Mouse (Mus musculus) kidney, postnatal 0 days (tissue): ENCODE measurements around the gene Rab4b. TPM values are rescaled to one million over a fixed set of nuclear protein-coding genes. Genes with fewer than 3 reads are reported as not detected.

Source experiments
- ATAC-seq: fragments of 200-750 bp; cut with Nextera tagmentation; replicated peaks from 2 replicates; pipeline ENCODE4 v1.8.0; 2017; ENCODE audit warnings: low read depth, moderate number of reproducible peaks, moderate TSS enrichment, moderate library complexity; ENCODE audit not compliant: low FRiP score
- DNase-seq: peaks from one replicate; pipeline ENCODE4 v3.0.0-alpha.2; 2016; ENCODE audit warnings: low spot score
- H3K27ac ChIP-seq: fragments of 300-500 bp; sonication (generic); 2 replicates; pipeline ENCODE4 v1.5.1; 2014; ENCODE audit warnings: mild to moderate bottlenecking
- H3K27me3 ChIP-seq: fragments of 300-500 bp; sonication (generic); 2 replicates; pipeline ENCODE4 v1.6.1; 2014; ENCODE audit warnings: low read length, mixed read lengths; ENCODE audit not compliant: insufficient read depth
- H3K36me3 ChIP-seq: fragments of 300-500 bp; sonication (generic); 2 replicates; pipeline ENCODE4 v1.6.1; 2014; ENCODE audit warnings: low read length, mixed read lengths; ENCODE audit not compliant: insufficient read depth
- H3K4me1 ChIP-seq: fragments of 300-500 bp; sonication (generic); replicated peaks from 2 replicates; pipeline ENCODE4 v1.6.1; 2014; ENCODE audit warnings: antibody characterized with exemption, low read length, mixed read lengths; ENCODE audit not compliant: insufficient read depth
- H3K4me2 ChIP-seq: fragments of 300-500 bp; sonication (generic); 2 replicates; pipeline ENCODE4 v1.6.1; 2014; ENCODE audit warnings: mild to moderate bottlenecking, low read length, moderate library complexity, mixed read lengths
- H3K4me3 ChIP-seq: fragments of 300-500 bp; sonication (generic); replicated peaks from 2 replicates; pipeline ENCODE4 v1.5.1; 2014; ENCODE audit warnings: low read depth, low read length
- H3K9ac ChIP-seq: fragments of 300-500 bp; sonication (generic); 2 replicates; pipeline ENCODE4 v1.6.1; 2014; ENCODE audit warnings: low read depth, low read length
- H3K9me3 ChIP-seq: fragments of 300-500 bp; sonication (generic); replicated peaks from 2 replicates; pipeline ENCODE4 v1.6.1; 2016; ENCODE audit warnings: low read length, inconsistent platforms, mixed read lengths
- CTCF ChIP-seq: IDR thresholded peaks from 2 replicates; pipeline ENCODE4 v1.5.1; 2016; ENCODE audit warnings: antibody characterized with exemption, low read depth, mild to moderate bottlenecking, moderate library complexity
- WGBS: fragments of 180-500 bp; shearing (Covaris S2); extraction: QIAGEN DNeasy Blood & Tissue Kit; methylation state at CpG from one replicate; pipeline ENCODE4 v1.1.7; 2014; 5-methylcytosine and 5-hydroxymethylcytosine counted together
- microRNA counts: library from miRNA; unstranded; fragments of <30 nt; microRNA quantifications from one replicate; lab custom pipeline; 2015
- microRNA-seq: library from miRNA; unstranded; fragments of <30 nt; microRNA quantifications from one replicate; pipeline ENCODE4, GENCODE M21; 2016
- polyA plus RNA-seq: library from polyadenylated mRNA; unstranded; fragments of >200 nt; fragmentation: Nextera tagmentation; extraction: Ambion mirVana; gene quantifications from 2 replicates; pipeline ENCODE4 v1.2.1, GENCODE M21; 2015

Gene Rab4b
- polyA plus RNA-seq, 1 experiment from 2014 or later = 75.0 TPM

DNA sequence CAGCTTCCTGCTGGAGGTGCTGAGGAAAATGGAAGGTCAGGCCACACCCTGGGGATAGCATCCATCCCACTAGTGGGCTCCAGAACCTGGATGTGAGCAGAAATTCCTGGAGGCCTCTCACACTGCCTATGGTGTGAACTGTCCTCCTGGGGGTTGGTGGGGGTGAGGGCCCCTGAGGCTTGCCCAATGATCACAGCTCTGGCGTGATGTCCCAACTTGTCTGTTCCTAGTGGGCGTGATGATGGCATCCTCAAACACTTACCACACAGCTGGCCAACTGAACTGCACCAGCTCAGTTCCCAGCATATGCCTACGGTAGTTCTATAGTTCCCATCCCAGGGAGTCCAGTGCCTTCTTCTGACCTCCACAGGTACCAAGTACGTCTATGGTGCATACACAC lies 53.7 kb downstream of the Rab4b start:
- no peaks in the 10 kb centered on the region for H3K36me3 ChIP-seq
- H3K9ac ChIP-seq = no peak overlapping the region
- TF ChIP-seq CTCF = no peak
- no peaks in the 10 kb centered on the region for H3K9me3 ChIP-seq
- H3K4me2 ChIP-seq = no peak overlapping the region
- ATAC-seq (no peak), DNase-seq (no peak)
- H3K27ac ChIP-seq = no peak overlapping the region
- H3K4me1 ChIP-seq = no peaks in the 10 kb centered on the region
- H3K27me3 ChIP-seq = no peaks in the 10 kb centered on the region
- H3K4me3 ChIP-seq = no peak overlapping the region
- WGBS = 81% methylated on average over 4 of the region's 4 CpGs

DNA sequence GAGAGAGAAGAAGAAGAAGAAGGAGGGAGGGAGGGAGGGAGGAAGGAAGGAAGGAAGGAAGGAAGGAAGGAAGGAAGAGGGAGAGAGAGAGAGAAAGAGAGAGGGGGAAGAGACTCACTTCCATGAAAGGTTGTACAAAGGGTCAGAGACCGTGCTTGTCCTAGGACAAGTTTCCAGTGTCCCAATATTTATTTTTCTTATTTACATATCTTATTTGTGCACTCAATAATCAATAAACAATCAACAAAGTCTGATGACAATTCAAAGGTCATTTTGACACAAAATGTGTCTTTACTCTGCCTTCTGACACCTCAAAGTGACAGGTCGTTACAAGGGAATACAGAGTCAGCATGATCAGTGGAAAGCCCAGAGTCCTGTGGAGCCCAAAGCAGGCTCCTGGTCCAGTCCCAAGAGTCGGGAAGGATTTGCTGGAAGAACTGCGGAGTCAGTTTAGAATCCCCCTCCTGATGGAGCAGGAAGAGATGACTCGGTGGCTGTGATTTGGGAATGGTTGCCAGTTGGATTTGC lies 54.3 kb downstream of the Rab4b start:
- Histone ChIP-seq H3K36me3 (no peaks in the 10 kb centered on the region), H3K27me3 (no peaks in the 10 kb centered on the region), H3K9me3 (no peaks in the 10 kb centered on the region), H3K27ac (no peak overlapping the region), H3K4me3 (no peak overlapping the region), H3K4me1 (no peaks in the 10 kb centered on the region), H3K9ac (no peak overlapping the region), H3K4me2 (no peak overlapping the region)
- DNase-seq (no peak), ATAC-seq (no peak)
- 71% methylated on average over 5 of the region's 5 CpGs for WGBS
- no peak for TF ChIP-seq CTCF

DNA sequence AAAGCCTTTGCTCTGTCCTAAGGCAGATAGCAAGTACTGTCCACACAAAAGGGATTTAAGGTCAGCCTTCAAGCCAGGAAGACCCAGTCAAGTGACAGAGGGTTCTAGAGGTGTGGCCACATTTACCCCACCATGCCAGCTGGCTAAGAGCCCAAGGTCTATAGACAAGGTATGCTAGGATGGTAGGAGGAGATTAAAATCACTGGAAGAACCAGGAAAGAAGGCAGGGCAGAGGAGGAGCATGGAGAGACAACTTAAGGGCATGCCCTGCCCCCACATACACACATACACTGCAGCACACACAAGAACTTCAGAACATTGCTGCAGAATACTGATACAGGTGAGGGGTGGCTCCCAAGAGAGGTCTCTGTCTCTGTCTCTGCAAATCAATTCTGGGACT lies 59.0 kb downstream of the Rab4b start, which contains the start of gene Cyp2f2:
Gene Cyp2f2, plus strand, starts transcription at position 234 of the 400 bp plus-strand sequence.
- Histone ChIP-seq H3K27me3 (no peaks in the 10 kb centered on the region), H3K4me2 (no peak within 1 kb of the TSS), H3K36me3 (no peaks in the 10 kb centered on the region), H3K4me3 (no peak within 1 kb of the TSS), H3K9me3 (no peaks in the 10 kb centered on the region), H3K9ac (no peak within 1 kb of the TSS), H3K27ac (no peak within 1 kb of the TSS), H3K4me1 (no peaks in the 10 kb centered on the region)
- DNase-seq (no peak), ATAC-seq (no peak)
- TF ChIP-seq CTCF = no peak

MicroRNAs within 50 kb of the gene (microRNA counts, 519-probe panel; counts per million panel counts)
- 330 counts per million, percentile 68 among the panel's probes with 10 or more counts for microRNA mmu-miR-1191 (lab: Ali Mortazavi, UCI)

Small RNAs within 50 kb of the gene (microRNA-seq; reads per million reads assigned to microRNA genes)
- gene Mir1191 = not detected
- not detected for gene Mir3101

Other genes with a start within 250 kb of the Rab4b start
- gene Cyp2a22, start 239.5 kb downstream of the Rab4b start, polyA plus RNA-seq = not detected in 2 replicates
- gene Cyp2a12, start 149.8 kb downstream of the Rab4b start, polyA plus RNA-seq = not detected in 2 replicates
- gene Cyp2f2, start 59.0 kb downstream of the Rab4b start, polyA plus RNA-seq = 0.29 TPM in 1 of 2 replicates, not detected in the other
- not detected in 2 replicates for gene Cyp2t4, start 25.2 kb downstream of the Rab4b start, polyA plus RNA-seq
- gene Egln2, start 12.1 kb downstream of the Rab4b start, polyA plus RNA-seq = 64.4 and 65.4 TPM in 2 replicates
- 0.30 and 0.54 TPM in 2 replicates for gene Gm21983, start 2.2 kb upstream of the Rab4b start, polyA plus RNA-seq
- 17.6 and 23.5 TPM in 2 replicates for gene Mia, start 2.3 kb upstream of the Rab4b start, polyA plus RNA-seq
- gene BC024978, start 16.9 kb upstream of the Rab4b start, polyA plus RNA-seq = 2.2 and 3.1 TPM in 2 replicates
- gene Snrpa, start 17.4 kb upstream of the Rab4b start, polyA plus RNA-seq = 160 and 174 TPM in 2 replicates
- 3.4 and 3.6 TPM in 2 replicates for gene Itpkc, start 49.8 kb upstream of the Rab4b start, polyA plus RNA-seq
- 20.8 and 22.0 TPM in 2 replicates for gene Coq8b, start 54.1 kb upstream of the Rab4b start, polyA plus RNA-seq
- gene Numbl, start 79.5 kb upstream of the Rab4b start, polyA plus RNA-seq = 12.6 and 13.0 TPM in 2 replicates
- 41.7 and 43.8 TPM in 2 replicates for gene Ltbp4, start 158.8 kb upstream of the Rab4b start, polyA plus RNA-seq
- 34.1 and 40.2 TPM in 2 replicates for gene Shkbp1, start 177.1 kb upstream of the Rab4b start, polyA plus RNA-seq
- gene Gm20479, start 178.5 kb upstream of the Rab4b start, polyA plus RNA-seq = 0.57 TPM in 1 of 2 replicates, not detected in the other